Mouse (Mus musculus): ENCODE measurements at regions not wholly inside any gene's neighbourhood (a gene's known extent, or its start where the extent isn't known, plus 50 kb on each side); places are given as distances from the start of the nearest gene placed in this dataset.
A peak's percentile ranks its signal among the peaks of the same experiment; 100 is the strongest.

DNA sequence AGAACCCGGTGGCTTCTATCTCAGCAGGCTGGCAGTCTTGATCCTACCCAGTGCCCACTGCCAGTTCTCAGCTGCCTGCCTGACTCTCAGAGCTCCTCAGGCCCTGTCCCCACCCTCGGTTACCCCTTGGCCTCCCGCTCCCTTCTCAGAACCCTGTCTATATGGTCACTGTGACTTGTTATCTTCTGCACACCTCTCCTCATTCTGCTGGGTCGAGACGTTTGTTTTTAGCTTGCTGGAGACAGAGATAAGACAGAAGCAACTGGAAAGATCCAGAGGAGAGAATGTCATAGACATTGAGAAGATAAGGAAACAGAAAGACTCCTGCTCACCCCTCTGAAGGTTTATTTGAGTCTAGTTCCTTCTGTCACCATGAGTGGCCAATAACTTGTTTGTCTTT is 53.8 kb upstream of the Phc1 start:
- DNase-seq (ENCODE audit: low spot score in 2 of 2), result no peak

DNA sequence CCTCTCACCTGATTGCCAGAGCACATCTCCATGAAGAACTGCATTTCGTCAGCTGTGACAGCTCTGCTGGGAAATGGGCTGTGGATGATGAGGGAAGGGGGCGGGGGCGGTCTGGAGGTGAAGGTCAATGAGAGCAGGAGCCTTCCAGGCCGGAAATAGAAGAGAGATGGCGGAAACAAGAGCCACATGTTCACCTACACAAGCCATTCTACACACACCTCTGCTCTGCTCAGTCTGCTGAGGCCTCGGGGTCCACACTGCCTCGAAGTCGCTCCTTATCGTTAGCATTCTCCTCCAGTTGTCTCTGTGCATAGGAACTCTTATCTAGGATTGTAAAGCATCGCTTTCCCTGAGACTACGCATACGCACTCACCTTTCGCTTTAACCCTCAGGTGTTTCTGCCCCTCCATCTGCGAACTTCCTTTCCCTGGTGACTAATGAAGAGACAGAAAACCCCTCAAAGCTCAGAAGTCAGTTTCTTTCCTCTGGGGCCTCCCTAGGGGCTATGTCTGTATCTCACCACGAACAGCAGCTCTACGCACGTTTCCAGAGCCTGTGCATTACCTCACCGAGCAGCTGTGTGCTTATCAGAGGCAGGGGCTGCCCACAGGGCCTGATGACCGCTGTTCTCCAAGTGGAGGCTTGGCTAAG is 53.0 kb upstream of the Phc1 start:
- DNase-seq (ENCODE audit: low spot score in 2 of 2), result no peak

DNA sequence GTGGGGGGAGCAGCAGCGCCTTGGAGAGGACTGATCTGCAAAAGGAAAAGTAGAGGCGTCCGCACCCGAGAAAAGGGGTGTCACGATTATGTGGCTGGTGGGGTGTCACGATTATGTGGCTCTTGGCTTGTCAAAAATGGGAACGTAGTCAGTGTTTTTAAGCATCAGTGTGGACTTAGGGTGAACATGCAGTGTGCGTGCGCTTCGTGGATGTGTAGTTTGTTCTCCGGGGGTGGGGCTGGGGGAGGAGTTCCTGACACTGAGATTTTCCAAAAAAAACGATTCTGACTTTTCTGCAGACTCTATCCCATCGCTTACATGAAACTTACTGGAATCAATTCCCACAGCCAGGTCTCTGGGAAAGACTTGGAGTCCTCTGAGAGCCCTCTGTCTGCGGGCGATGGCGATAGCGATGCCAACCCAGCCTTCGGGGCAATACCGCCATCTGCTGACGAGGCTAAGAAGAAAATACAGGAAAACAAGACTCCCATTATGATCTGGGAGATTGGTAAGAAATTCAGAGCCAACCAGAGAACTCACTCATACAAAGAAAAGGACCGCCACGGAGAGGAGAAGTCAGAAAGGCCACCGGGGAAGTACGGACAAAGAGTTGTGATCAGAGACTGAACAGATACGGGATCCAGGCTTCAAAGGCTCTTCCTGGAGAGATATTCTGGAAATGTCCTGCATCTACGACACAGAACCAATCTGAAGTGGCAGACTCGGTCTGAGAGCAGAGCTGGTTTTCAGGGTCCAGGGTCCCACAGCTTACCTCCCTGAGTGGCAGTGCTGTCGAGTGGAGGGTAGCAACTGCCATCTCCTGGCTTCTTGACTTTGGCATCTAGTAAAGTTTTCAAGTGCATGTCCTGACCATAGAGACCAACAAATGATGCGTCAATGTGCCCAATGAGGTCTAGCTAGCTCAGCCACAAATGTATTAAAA is 51.6 kb upstream of the Phc1 start:
- peak; percentile 55 to 74 for DNase-seq (ENCODE audit: low spot score in 2 of 2)

DNA sequence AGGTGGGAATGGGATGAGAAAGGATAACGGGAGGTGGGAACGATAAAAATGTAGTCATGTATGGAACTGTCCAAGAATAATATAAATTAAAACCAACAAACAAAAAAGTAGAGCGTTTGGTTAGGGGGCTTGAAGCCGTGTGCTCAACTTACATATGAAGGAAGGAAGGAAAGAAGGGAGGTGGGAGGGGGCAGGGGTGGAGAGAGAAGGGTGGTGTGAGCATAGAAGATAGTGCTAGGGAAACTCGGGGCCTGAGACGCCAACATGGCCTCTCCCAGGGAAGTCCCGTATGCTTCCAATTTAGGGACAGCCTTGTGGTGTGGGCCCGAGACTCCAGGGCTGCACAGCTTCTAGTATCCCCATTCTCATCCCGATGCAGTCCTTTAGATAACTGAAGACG is 50.8 kb upstream of the Phc1 start:
- no peak for DNase-seq (ENCODE audit: low spot score in 2 of 2)

DNA sequence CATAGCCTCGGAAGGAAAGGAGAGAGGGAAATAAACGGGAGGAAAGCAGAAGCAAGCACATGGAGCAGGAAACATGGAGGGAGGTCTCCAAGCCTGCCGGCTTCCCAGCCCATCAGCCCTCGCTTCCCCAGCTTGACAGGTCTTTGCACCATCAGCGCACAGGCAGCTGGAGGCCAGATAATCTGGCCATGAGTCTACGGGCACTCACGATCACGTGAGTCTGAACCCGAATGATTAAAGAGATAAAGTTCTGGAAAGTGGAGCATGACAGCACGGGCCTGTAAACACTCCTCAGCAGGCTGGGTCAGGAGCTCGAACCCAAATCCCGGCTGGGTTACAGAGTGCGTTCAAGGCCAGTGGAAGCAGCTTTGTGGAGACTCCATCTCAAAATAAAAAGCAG is 50.4 kb upstream of the Phc1 start:
- DNase-seq (ENCODE audit: low spot score in 2 of 2), result no peak
